Mouse (Mus musculus) heart, adult 2 months (tissue): ENCODE measurements at regions not wholly inside any gene's neighbourhood (a gene's known extent, or its start where the extent isn't known, plus 50 kb on each side); places are given as distances from the start of the nearest gene placed in this dataset.
"Not testable (repeated sequence)": the region's sequence is repeated elsewhere in the genome, so short reads cannot be mapped to it uniquely, and the experiment has no call there.

Experiments
- DNase-seq, 2 experiments: peaks; one replicate each; pipeline ENCODE4 v3.0.0; 2021
- H3K27ac ChIP-seq: fragments of 200-600 bp; 2 replicates; pipeline ENCODE4 v1.8.1; 2022
- H3K27me3 ChIP-seq: fragments of 200-500 bp; 2 replicates; pipeline ENCODE4 v1.6.1; 2012; ENCODE audit warnings: mild to moderate bottlenecking, low read length, inconsistent platforms, mixed read lengths; ENCODE audit not compliant: control insufficient read depth, insufficient read depth
- H3K36me3 ChIP-seq: fragments of 200-500 bp; 2 replicates; pipeline ENCODE4 v1.6.1; 2012; ENCODE audit warnings: low read length, inconsistent platforms; ENCODE audit not compliant: control insufficient read depth, insufficient read depth
- H3K4me1 ChIP-seq: fragments of 200-500 bp; 2 replicates; pipeline ENCODE4 v1.6.1; 2011; ENCODE audit warnings: low read length; ENCODE audit not compliant: control insufficient read depth, insufficient read depth
- H3K4me3 ChIP-seq: fragments of 200-600 bp; 2 replicates; pipeline ENCODE4 v1.8.1; 2022
- H3K79me2 ChIP-seq: fragments of 200-500 bp; replicated peaks from 2 replicates; pipeline ENCODE4 v1.6.1; 2012; ENCODE audit warnings: mild to moderate bottlenecking, inconsistent platforms, low read length, moderate library complexity, mixed read lengths; ENCODE audit not compliant: control insufficient read depth, insufficient read depth
- H3K9ac ChIP-seq: fragments of 200-500 bp; 2 replicates; pipeline ENCODE4 v1.6.1; 2012; ENCODE audit warnings: low read depth, mild to moderate bottlenecking, control low read depth, inconsistent platforms, low read length, mixed read lengths
- CTCF ChIP-seq: fragments of 200-600 bp; IDR thresholded peaks from 2 replicates; pipeline ENCODE4 v1.8.1; 2022; ENCODE audit warnings: antibody characterized with exemption, mild to moderate bottlenecking, moderate library complexity
- EP300 ChIP-seq: fragments of 200-500 bp; IDR thresholded peaks from 2 replicates; pipeline ENCODE4 v1.6.1; 2011; ENCODE audit warnings: low read depth, low read length, control low read depth; ENCODE audit not compliant: insufficient read depth
- POLR2A ChIP-seq: fragments of 200-500 bp; IDR thresholded peaks from 2 replicates; pipeline ENCODE4 v1.6.1; 2011; ENCODE audit warnings: mild to moderate bottlenecking, low read depth, low read length, control low read depth; ENCODE audit not compliant: insufficient read depth
- WGBS: fragments of 180-500 bp; shearing (Covaris S2); methylation state at CpG from one replicate; pipeline ENCODE4 v1.1.7; 2018; 5-methylcytosine and 5-hydroxymethylcytosine counted together
- intact Hi-C: fragments of 180-260 bp; cut with DNase I; formaldehyde crosslinking; loops from one replicate; pipeline ENCODE4 v1.15.1; 2025

- H3K36me3 ChIP-seq, H3K79me2 ChIP-seq, H3K4me3 ChIP-seq, H3K4me1 ChIP-seq, H3K9ac ChIP-seq, intact Hi-C loops, H3K27ac ChIP-seq, H3K27me3 ChIP-seq, DNase-seq: not testable (repeated sequence)
These were observed 185.8 kb upstream of the Zfp386 start for GRCm38 (mm10) chr12:115861759-115862158.

GRCm38 (mm10) chr12:115865059-115865756, 182.3 kb upstream of the Zfp386 start:
- H3K27ac ChIP-seq, H3K36me3 ChIP-seq, H3K4me3 ChIP-seq, H3K27me3 ChIP-seq, H3K9ac ChIP-seq, DNase-seq, H3K4me1 ChIP-seq, intact Hi-C loops, H3K79me2 ChIP-seq: not testable (repeated sequence)
- WGBS, result 70% methylated on average over 2 of the region's 3 CpGs

- H3K79me2 ChIP-seq, H3K4me3 ChIP-seq, H3K27me3 ChIP-seq, DNase-seq, intact Hi-C loops, H3K27ac ChIP-seq, H3K4me1 ChIP-seq, H3K36me3 ChIP-seq, H3K9ac ChIP-seq: not testable (repeated sequence)
- WGBS, result 38% methylated on average over 1 of the region's 1 CpGs
These were observed 178.9 kb upstream of the Zfp386 start for GRCm38 (mm10) chr12:115868631-115869030.

- H3K9ac ChIP-seq, H3K36me3 ChIP-seq, intact Hi-C loops, H3K4me1 ChIP-seq, H3K27ac ChIP-seq, H3K79me2 ChIP-seq, DNase-seq, H3K4me3 ChIP-seq, H3K27me3 ChIP-seq: not testable (repeated sequence)
These were observed 175.1 kb upstream of the Zfp386 start for GRCm38 (mm10) chr12:115872451-115872850.

- H3K79me2 ChIP-seq, DNase-seq, H3K4me3 ChIP-seq, H3K27ac ChIP-seq, H3K27me3 ChIP-seq, intact Hi-C loops, H3K9ac ChIP-seq, H3K36me3 ChIP-seq, H3K4me1 ChIP-seq: not testable (repeated sequence)
- 38% methylated on average over 3 of the region's 3 CpGs for WGBS
These were observed 173.5 kb upstream of the Zfp386 start for GRCm38 (mm10) chr12:115873976-115874375.

GRCm38 (mm10) chr12:115883719-115884118, 163.8 kb upstream of the Zfp386 start:
- H3K27ac ChIP-seq, result no peak overlapping the region
- no peaks in the 10 kb centered on the region for H3K36me3 ChIP-seq
- intact Hi-C loops, result no loop called here
- DNase-seq, result no peak
- TF ChIP-seq POLR2A (no peak), EP300 (no peak), CTCF (no peak)
- H3K9ac ChIP-seq, result no peak overlapping the region
- no peaks in the 10 kb centered on the region for H3K27me3 ChIP-seq
- no peaks in the 10 kb centered on the region for H3K79me2 ChIP-seq
- no peaks in the 10 kb centered on the region for H3K4me1 ChIP-seq
- WGBS, result 60% methylated on average over 3 of the region's 3 CpGs
- H3K4me3 ChIP-seq, result no peak overlapping the region

- no peaks in the 10 kb centered on the region for H3K79me2 ChIP-seq
- intact Hi-C loops, result no loop called here
- H3K27me3 ChIP-seq, result no peaks in the 10 kb centered on the region
- no peak overlapping the region for H3K4me3 ChIP-seq
- DNase-seq, result no peak
- no peaks in the 10 kb centered on the region for H3K4me1 ChIP-seq
- TF ChIP-seq CTCF, result no peak
- no peaks in the 10 kb centered on the region for H3K36me3 ChIP-seq
- H3K27ac ChIP-seq, result no peak overlapping the region
- H3K9ac ChIP-seq, result no peak overlapping the region
These were observed 159.5 kb upstream of the Zfp386 start for GRCm38 (mm10) chr12:115887976-115888375.

GRCm38 (mm10) chr12:115892656-115893055, 154.9 kb upstream of the Zfp386 start:
- H3K36me3 ChIP-seq, H3K4me1 ChIP-seq, H3K27ac ChIP-seq, H3K27me3 ChIP-seq, H3K9ac ChIP-seq, H3K79me2 ChIP-seq, intact Hi-C loops, H3K4me3 ChIP-seq: not testable (repeated sequence)
- WGBS, result 83% methylated on average over 12 of the region's 12 CpGs
- DNase-seq, result peak in 1 of 2 experiments; percentile 10

- H3K36me3 ChIP-seq, DNase-seq, H3K4me3 ChIP-seq, H3K27ac ChIP-seq, H3K9ac ChIP-seq, H3K79me2 ChIP-seq, H3K27me3 ChIP-seq, H3K4me1 ChIP-seq, intact Hi-C loops: not testable (repeated sequence)
- WGBS, result 67% methylated on average over 3 of the region's 3 CpGs
These were observed 135.3 kb upstream of the Zfp386 start for GRCm38 (mm10) chr12:115912226-115912625.

GRCm38 (mm10) chr12:115915420-115915819, 132.1 kb upstream of the Zfp386 start:
- H3K4me1 ChIP-seq, DNase-seq, intact Hi-C loops, H3K27ac ChIP-seq, H3K36me3 ChIP-seq, H3K27me3 ChIP-seq, H3K4me3 ChIP-seq, H3K79me2 ChIP-seq, H3K9ac ChIP-seq: not testable (repeated sequence)
- 72% methylated on average over 1 of the region's 1 CpGs for WGBS
